Mouse (Mus musculus) C2C12 (cell line): Measurements from ENCODE around the gene Npr1.

Source experiments
- CEBPB ChIP-seq: IDR thresholded peaks from one replicate; pipeline ENCODE4 v1.6.1; 2011; ENCODE audit warnings: low read depth, mild to moderate bottlenecking, control low read depth, moderate library complexity
- CTCF ChIP-seq: IDR thresholded peaks from one replicate; pipeline ENCODE4 v1.5.1; 2011; ENCODE audit not compliant: control insufficient read depth, insufficient read depth, insufficient read length
- FOSL1 ChIP-seq: IDR thresholded peaks from one replicate; pipeline ENCODE4 v1.8.0; 2011; ENCODE audit warnings: mild to moderate bottlenecking, low read length; ENCODE audit not compliant: poor library complexity, insufficient read depth, severe bottlenecking
- MYOD1 ChIP-seq: IDR thresholded peaks from one replicate; pipeline ENCODE4 v1.6.1; 2011; ENCODE audit warnings: low read depth; ENCODE audit not compliant: control insufficient read depth, insufficient read length
- MYOG ChIP-seq: IDR thresholded peaks from one replicate; pipeline ENCODE4 v1.6.1; 2011; ENCODE audit not compliant: control insufficient read depth, insufficient read length; ENCODE audit errors: extremely low read depth
- USF1 ChIP-seq: IDR thresholded peaks from one replicate; pipeline ENCODE4 v1.6.1; 2011; ENCODE audit warnings: low read depth, mild to moderate bottlenecking, control low read depth, moderate library complexity

DNA sequence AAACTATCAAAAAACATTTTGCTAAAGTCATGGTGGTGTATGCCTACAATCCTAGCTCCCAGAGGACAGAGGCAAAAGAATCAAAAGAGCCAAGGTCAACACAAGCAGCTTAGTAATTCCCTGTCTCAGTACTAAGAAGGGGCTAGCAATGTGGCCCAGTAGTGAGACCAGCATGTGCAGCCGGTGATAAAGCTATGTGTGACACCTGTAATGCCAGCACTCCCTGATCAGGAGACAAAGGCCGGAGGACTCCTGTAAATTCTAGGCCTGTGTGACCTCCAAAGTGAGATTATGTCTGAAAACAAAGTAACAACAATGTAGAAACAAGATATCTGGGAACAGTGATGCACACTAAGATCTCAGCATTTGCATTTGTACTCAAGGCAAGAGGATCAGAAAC is 40.2 kb downstream of the Npr1 start:
- TF ChIP-seq CTCF (no peak), FOSL1 (no peak), USF1 (no peak), MYOG (no peak), MYOD1 (no peak), CEBPB (no peak)
